Mouse (Mus musculus) heart, adult 2 months (tissue): ENCODE results near the gene Catsperg1.

Source experiments
- EP300 ChIP-seq: fragments of 200-500 bp; IDR thresholded peaks from 2 replicates; pipeline ENCODE4 v1.6.1; 2011; ENCODE audit warnings: low read depth, low read length, control low read depth; ENCODE audit not compliant: insufficient read depth
- POLR2A ChIP-seq: fragments of 200-500 bp; IDR thresholded peaks from 2 replicates; pipeline ENCODE4 v1.6.1; 2011; ENCODE audit warnings: mild to moderate bottlenecking, low read depth, low read length, control low read depth; ENCODE audit not compliant: insufficient read depth

GRCm38 (mm10) chr7:29171562-29172097 lies 42.2 kb downstream of the Catsperg1 start:
- TF ChIP-seq POLR2A (no peak), EP300 (no peak)
